Mouse (Mus musculus) adrenal gland, postnatal 25 days (tissue): ENCODE results near the gene Ctnnal1. TPM values are rescaled to one million over a fixed set of nuclear protein-coding genes. Genes with fewer than 3 reads are reported as not detected.
"Not testable (repeated sequence)": the region's sequence is repeated elsewhere in the genome, so short reads cannot be mapped to it uniquely, and the experiment has no call there.

ENCODE experiments used
- DNase-seq: peaks from one replicate; pipeline ENCODE4 v3.0.0; 2021; ENCODE audit warnings: mixed read lengths
- long read RNA-seq: library from polyadenylated mRNA; stranded (forward); transcript quantifications from one replicate; pipeline ENCODE4 v2.0.0, GENCODE M21; 2021
- total RNA-seq: library from RNA; stranded (reverse); gene quantifications from 2 replicates; pipeline ENCODE4 v1.2.3, GENCODE M21; 2021

Ctnnal1 gene
- 21.9 and 26.6 TPM in 2 replicates for total RNA-seq
- long read RNA-seq, transcript Ctnnal1-201 (19 exons, 3,664 nt) = major isoform, 38 of 45 reads
- long read RNA-seq, partial matches to known transcripts = 2 of 45 reads
- long read RNA-seq, other reads (novel, unspliced or antisense) = 5 of 45 reads

- peak; percentile 95 for DNase-seq
Measured at GRCm38 (mm10) chr4:56865003-56865511, at the start of gene Ctnnal1. Gene Ctnnal1 (minus strand): TSS chr4:56865188.

GRCm38 (mm10) chr4:56914761-56915160, 49.8 kb upstream of the Ctnnal1 start:
- no peak for DNase-seq

DNA sequence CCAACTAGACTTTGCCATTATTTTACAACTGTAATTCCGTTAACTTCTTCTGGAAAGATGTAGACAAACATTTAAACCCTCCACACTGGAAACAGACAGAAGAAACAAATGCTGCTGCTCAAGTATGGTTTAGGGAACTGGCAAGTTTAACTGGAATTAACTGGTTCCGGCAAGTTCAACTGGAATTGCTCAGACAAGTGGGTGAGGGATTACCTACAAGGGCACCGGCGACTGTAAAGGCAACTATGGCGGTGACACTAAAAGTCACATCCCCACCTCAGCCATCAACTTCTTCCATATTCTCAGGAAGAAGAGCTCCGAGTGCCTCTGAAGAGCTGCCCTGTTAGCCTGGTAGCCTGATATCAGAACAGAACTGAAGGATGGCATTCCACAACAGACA, 49.4 kb upstream of the Ctnnal1 start:
- DNase-seq = no peak

DNA sequence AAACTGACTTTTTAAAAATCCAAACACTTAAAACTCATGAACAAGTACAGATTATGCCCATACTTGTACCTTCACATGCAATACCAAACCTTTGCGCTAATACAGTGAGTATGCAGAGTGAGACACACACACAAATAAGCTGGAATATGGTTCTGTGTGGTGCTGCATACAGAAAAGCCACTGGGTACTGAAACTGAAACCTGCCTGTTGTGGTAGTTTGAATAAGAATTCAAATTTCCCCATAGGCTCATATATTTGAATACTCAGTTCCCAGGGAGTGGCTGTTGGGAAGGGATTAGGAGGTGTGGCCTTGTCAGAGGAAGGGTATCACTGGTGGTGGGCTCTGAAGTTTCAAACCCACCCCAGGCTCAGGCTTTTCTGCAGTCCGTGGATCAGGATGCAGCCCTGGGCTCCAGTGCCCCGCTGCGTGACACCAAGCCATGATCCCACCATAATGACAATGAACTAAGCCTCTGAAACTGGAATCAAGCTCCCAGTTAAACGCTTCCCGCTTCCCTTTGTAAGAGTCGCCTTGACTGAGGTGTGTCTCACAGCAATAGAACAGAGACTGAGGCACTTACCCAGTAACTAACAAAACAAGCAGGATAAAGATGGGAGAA, 47.5 kb upstream of the Ctnnal1 start:
- no peak for DNase-seq

- no peak for DNase-seq
Measured at GRCm38 (mm10) chr4:56909568-56909967, 44.6 kb upstream of the Ctnnal1 start.

GRCm38 (mm10) chr4:56907671-56908070, 42.7 kb upstream of the Ctnnal1 start:
- DNase-seq = no peak

DNA sequence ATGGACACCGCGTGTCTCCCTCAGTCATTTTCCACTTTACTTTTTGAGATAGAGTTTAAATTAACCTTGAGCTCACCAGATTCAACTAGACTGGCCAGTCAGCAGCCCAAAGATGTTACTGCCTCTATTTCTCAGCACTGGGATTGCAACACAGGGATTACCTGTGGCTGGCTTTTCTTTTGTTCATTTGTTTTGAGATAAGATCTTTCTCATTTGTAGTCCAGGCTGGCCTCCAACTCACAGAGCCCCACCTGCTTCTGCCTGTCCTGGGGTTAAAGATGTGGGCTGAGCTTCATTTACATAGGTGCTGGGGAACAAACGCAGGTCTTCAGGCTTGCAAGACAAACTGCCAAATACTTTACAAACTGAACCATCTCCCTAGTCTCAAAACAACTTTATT, 41.9 kb upstream of the Ctnnal1 start:
- no peak for DNase-seq

- DNase-seq = no peak
Measured at GRCm38 (mm10) chr4:56905507-56905906, 40.5 kb upstream of the Ctnnal1 start.

DNA sequence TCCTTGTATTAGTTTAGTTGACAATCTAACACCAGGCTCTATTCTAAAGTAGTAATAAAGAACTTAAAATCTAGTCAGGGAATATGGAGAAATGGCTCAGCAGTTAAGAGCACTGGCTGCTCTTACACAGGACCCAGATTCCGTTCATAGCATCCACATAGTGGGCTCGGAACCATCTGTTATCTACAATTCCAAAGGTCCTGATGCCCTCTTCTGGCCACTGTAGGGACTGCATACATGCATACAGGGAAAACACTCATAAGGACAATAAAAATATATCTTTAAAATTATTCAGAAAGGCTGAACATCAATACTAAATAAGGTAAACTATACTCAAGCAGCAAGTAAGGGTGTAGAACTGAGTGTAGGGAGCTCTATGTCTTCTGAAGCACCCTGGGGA, 36.7 kb upstream of the Ctnnal1 start:
- no peak for DNase-seq

GRCm38 (mm10) chr4:56899216-56899615, 34.2 kb upstream of the Ctnnal1 start:
- no peak for DNase-seq

DNA sequence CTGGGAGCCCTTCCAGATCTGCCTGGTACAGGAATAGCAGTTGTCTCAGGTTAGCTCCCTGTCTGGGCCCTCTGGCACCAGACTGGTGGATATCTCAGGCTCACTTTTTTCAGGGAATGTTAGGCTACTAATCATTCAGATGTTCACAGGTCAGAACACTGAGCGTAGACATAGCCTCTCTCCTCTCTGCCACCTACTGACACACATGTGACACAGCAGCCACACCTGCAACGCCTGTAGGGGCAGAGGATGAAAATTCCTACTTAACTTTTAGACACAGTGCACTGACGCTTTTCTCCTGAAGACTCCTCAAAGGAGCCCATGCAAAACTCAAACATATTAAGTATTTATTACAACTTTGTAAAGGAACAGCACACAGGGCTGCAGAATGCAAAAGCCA, 32.5 kb upstream of the Ctnnal1 start:
- DNase-seq = no peak

GRCm38 (mm10) chr4:56894196-56894595, 29.2 kb upstream of the Ctnnal1 start:
- DNase-seq = no peak

GRCm38 (mm10) chr4:56892501-56893115, 27.6 kb upstream of the Ctnnal1 start:
- no peak for DNase-seq

- DNase-seq = no peak
Measured at GRCm38 (mm10) chr4:56888483-56888882, 23.5 kb upstream of the Ctnnal1 start.

DNA sequence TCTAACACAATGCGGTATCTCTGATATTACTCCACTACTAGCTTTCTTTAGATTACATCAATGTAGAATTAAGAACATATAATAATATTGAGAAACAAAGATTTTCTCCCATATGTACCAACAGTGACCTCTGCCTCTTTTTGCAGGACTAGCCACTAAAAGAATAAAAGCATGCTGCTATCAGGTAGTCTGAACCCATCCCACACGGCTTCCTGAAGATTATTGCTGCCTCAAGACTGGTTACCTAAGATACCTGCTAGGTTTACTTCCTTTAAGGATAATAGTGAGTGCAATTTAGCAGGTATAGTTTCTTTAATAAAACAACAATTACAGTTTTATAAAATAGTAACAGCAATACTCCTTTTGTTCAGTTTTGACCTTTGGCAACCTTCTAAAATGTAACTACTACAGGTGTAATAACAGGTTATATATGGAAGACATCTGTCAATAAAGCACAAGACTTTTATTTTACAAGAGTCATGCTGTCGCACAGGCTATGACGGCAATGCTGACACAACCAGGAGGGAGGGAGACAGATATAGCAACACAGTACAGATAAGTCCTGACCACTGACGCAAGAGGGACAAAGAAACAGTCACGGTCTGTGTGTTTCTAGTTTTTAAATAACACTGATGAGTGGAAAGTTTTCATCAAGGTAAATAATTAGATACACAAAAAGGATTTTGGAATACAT, 21.4 kb upstream of the Ctnnal1 start:
- DNase-seq = no peak

DNA sequence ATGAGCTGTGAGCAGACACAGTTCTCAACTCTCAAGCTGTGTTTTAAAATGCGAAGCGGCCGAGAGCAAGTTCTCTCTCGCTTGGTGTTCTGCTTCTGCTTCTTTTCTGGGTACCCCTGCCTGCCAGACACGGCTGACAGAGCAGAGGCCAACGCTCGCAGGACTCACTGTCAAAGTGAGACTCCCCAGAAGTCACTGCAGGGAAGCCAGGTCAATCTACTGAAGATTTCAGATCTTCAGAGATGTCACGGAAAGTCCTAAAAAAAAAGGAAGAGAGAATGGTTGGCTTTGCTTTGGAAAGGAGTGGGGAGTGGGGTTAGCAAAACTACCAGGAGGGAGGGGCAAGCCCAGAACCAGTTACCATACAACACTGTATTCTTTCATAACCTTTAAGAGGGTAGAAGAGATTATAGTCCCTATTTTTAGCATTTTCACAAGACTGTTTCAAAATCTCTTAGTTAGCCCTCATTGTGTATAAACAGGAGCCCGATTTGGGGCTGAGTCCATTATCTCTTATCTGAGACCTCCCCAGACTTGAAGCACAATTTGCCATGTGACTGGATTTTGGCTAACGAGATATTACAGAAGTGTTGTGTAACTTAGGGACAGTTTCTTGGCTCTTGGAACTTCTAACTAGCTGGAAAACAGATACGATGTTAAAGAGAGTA, 15.2 kb upstream of the Ctnnal1 start:
- no peak for DNase-seq

GRCm38 (mm10) chr4:56878971-56879370, 14.0 kb upstream of the Ctnnal1 start:
- no peak for DNase-seq

- not testable (repeated sequence) for DNase-seq
Measured at GRCm38 (mm10) chr4:56870541-56870940, 5.6 kb upstream of the Ctnnal1 start.

- DNase-seq = no peak
Measured at GRCm38 (mm10) chr4:56867761-56868160, 2.8 kb upstream of the Ctnnal1 start.

- no peak for DNase-seq
Measured at GRCm38 (mm10) chr4:56865971-56866370, 983 bp upstream of the Ctnnal1 start.

GRCm38 (mm10) chr4:56864417-56865001, 479 bp downstream of the Ctnnal1 start:
- peak; percentile 45 for DNase-seq

- no peak for DNase-seq
Measured at GRCm38 (mm10) chr4:56864016-56864415, 972 bp downstream of the Ctnnal1 start.
